Mouse (Mus musculus): ENCODE data around the gene Hist1h2an. TPM values are rescaled to one million over a fixed set of nuclear protein-coding genes. Genes with fewer than 3 reads are reported as not detected.
"Not testable (repeated sequence)": the region's sequence is repeated elsewhere in the genome, so short reads cannot be mapped to it uniquely, and the experiment has no call there.

Hist1h2an gene
- polyA plus RNA-seq, 1 experiment from 2014 or later = 13.9 TPM

GRCm38 (mm10) chr13:21781021-21781555 lies 5.9 kb downstream of the Hist1h2an start:
- H3K36me3 ChIP-seq (replicated peaks) = no peaks in the 10 kb centered on the region
- WGBS = 45% methylated on average over 6 of the region's 6 CpGs
- no peak for ATAC-seq (ENCODE audit: low FRiP score)

GRCm38 (mm10) chr13:21779767-21780731 lies 7.0 kb downstream of the Hist1h2an start, which contains the start of gene Hist1h1b:
Gene Hist1h1b, minus strand, starts transcription at chr13:21780625.
- peak within 1 kb of the TSS; percentile 99 for H3K27ac ChIP-seq
- ATAC-seq (ENCODE audit: low FRiP score) = peak; percentile 57
- H3K4me1 ChIP-seq = peaks cover 37% of the 10 kb centered on the region
- H3K4me3 ChIP-seq (replicated peaks) = peak within 1 kb of the TSS; percentile 60
- H3K36me3 ChIP-seq (replicated peaks) = no peaks in the 10 kb centered on the region
- H3K9me3 ChIP-seq = no peaks in the 10 kb centered on the region
- peak within 1 kb of the TSS; percentile 74 for H3K4me2 ChIP-seq
- H3K9ac ChIP-seq = peak within 1 kb of the TSS; percentile 93
- under 1% methylated on average over 44 of the region's 44 CpGs for WGBS
- H3K27me3 ChIP-seq = no peaks in the 10 kb centered on the region

More at GRCm38 (mm10) chr13:21781021-21781555, 5.9 kb downstream of the Hist1h2an start:
- Histone ChIP-seq H3K9ac (no peak overlapping the region), H3K27ac (peak overlapping the region; percentile 99), H3K4me2 (peak overlapping the region; percentile 74), H3K9me3 (no peaks in the 10 kb centered on the region), H3K4me1 (peaks cover 43% of the 10 kb centered on the region), H3K4me3 (replicated peaks) (peak overlapping the region; percentile 60), H3K27me3 (no peaks in the 10 kb centered on the region)

GRCm38 (mm10) chr13:21778814-21779766 lies 7.9 kb downstream of the Hist1h2an start:
- peak overlapping the region; percentile 93 for H3K9ac ChIP-seq
- no peaks in the 10 kb centered on the region for H3K36me3 ChIP-seq (replicated peaks)
- H3K4me3 ChIP-seq (replicated peaks) = peak overlapping the region; percentile 60
- H3K27ac ChIP-seq = peak overlapping the region; percentile 99
- H3K27me3 ChIP-seq = no peaks in the 10 kb centered on the region
- 5% methylated on average over 33 of the region's 33 CpGs for WGBS
- no peaks in the 10 kb centered on the region for H3K9me3 ChIP-seq
- H3K4me2 ChIP-seq = peak overlapping the region; percentile 74
- peaks cover 32% of the 10 kb centered on the region for H3K4me1 ChIP-seq
- ATAC-seq (ENCODE audit: low FRiP score) = peak; percentile 83

- ATAC-seq (ENCODE audit: low FRiP score) = no peak
- H3K4me1 ChIP-seq = peaks cover 20% of the 10 kb centered on the region
- peak overlapping the region; percentile 38; the same call in 1 of the 2 replicates for H3K4me2 ChIP-seq
- H3K27me3 ChIP-seq = no peaks in the 10 kb centered on the region
- WGBS = 71% methylated on average over 1 of the region's 1 CpGs
- H3K27ac ChIP-seq = no peak overlapping the region
- no peak overlapping the region for H3K4me3 ChIP-seq (replicated peaks)
- no peaks in the 10 kb centered on the region for H3K9me3 ChIP-seq
- no peaks in the 10 kb centered on the region for H3K36me3 ChIP-seq (replicated peaks)
- no peak overlapping the region for H3K9ac ChIP-seq
These were observed 31.3 kb downstream of the Hist1h2an start for GRCm38 (mm10) chr13:21755707-21756106.

- ATAC-seq (ENCODE audit: low FRiP score) = not testable (repeated sequence)
These were observed 32.6 kb downstream of the Hist1h2an start for GRCm38 (mm10) chr13:21754294-21755001.

GRCm38 (mm10) chr13:21753524-21754285 lies 33.3 kb downstream of the Hist1h2an start, which contains the start of the genes Hist1h2ak and Hist1h2bn:
Gene Hist1h2ak, minus strand, starts transcription at chr13:21753827.
Gene Hist1h2bn, plus strand, starts transcription at chr13:21754123.
- peak within 1 kb of the TSS; percentile 73 for H3K9ac ChIP-seq
- H3K36me3 ChIP-seq (replicated peaks); H3K9me3 ChIP-seq; H3K27me3 ChIP-seq: not testable (repeated sequence)
- peak; percentile 92 for ATAC-seq (ENCODE audit: low FRiP score)
- under 1% methylated on average over 46 of the region's 50 CpGs for WGBS
- H3K27ac ChIP-seq = peak within 1 kb of the TSS; percentile 97
- peak within 1 kb of the TSS; percentile 46 for H3K4me3 ChIP-seq (replicated peaks)
- H3K4me1 ChIP-seq = peaks cover 30% of the 10 kb centered on the region
- H3K4me2 ChIP-seq = peak within 1 kb of the TSS; percentile 63

More at GRCm38 (mm10) chr13:21754294-21755001, 32.6 kb downstream of the Hist1h2an start:
- H3K9me3 ChIP-seq; H3K27me3 ChIP-seq; H3K36me3 ChIP-seq (replicated peaks): not testable (repeated sequence)
- H3K4me2 ChIP-seq = peak overlapping the region; percentile 63
- WGBS = under 1% methylated on average over 23 of the region's 26 CpGs
- H3K27ac ChIP-seq = peak overlapping the region; percentile 97
- H3K9ac ChIP-seq = peak overlapping the region; percentile 68
- H3K4me3 ChIP-seq (replicated peaks) = peak overlapping the region; percentile 46
- H3K4me1 ChIP-seq = peaks cover 23% of the 10 kb centered on the region

- Histone ChIP-seq H3K36me3 (replicated peaks) (no peaks in the 10 kb centered on the region), H3K27me3 (no peaks in the 10 kb centered on the region), H3K9ac (peak overlapping the region; percentile 73), H3K4me3 (replicated peaks) (peak overlapping the region; percentile 46), H3K4me1 (peaks cover 33% of the 10 kb centered on the region), H3K9me3 (no peaks in the 10 kb centered on the region), H3K4me2 (peak overlapping the region; percentile 63), H3K27ac (peak overlapping the region; percentile 97)
- no peak for ATAC-seq (ENCODE audit: low FRiP score)
- WGBS = 2% methylated on average over 10 of the region's 10 CpGs
These were observed 33.9 kb downstream of the Hist1h2an start for GRCm38 (mm10) chr13:21753051-21753523.

- Histone ChIP-seq H3K9ac (peak overlapping the region; percentile 33; the same call in 1 of the 2 replicates), H3K27ac (peak overlapping the region; percentile 97), H3K4me1 (peaks cover 36% of the 10 kb centered on the region), H3K27me3 (no peaks in the 10 kb centered on the region), H3K4me2 (peak overlapping the region; percentile 63), H3K9me3 (no peaks in the 10 kb centered on the region), H3K4me3 (replicated peaks) (no peak overlapping the region), H3K36me3 (replicated peaks) (no peaks in the 10 kb centered on the region)
- WGBS = 44% methylated on average over 3 of the region's 3 CpGs
- no peak for ATAC-seq (ENCODE audit: low FRiP score)
These were observed 34.7 kb downstream of the Hist1h2an start for GRCm38 (mm10) chr13:21752356-21752755.

GRCm38 (mm10) chr13:21751827-21752226 lies 35.2 kb downstream of the Hist1h2an start:
- Histone ChIP-seq H3K27ac (peak overlapping the region; percentile 97), H3K9ac (no peak overlapping the region), H3K36me3 (replicated peaks) (no peaks in the 10 kb centered on the region), H3K4me1 (peaks cover 38% of the 10 kb centered on the region), H3K4me2 (peak overlapping the region; percentile 63; the same call in 1 of the 2 replicates), H3K27me3 (no peaks in the 10 kb centered on the region), H3K4me3 (replicated peaks) (no peak overlapping the region), H3K9me3 (no peaks in the 10 kb centered on the region)
- no peak for ATAC-seq (ENCODE audit: low FRiP score)
- WGBS = 77% methylated on average over 3 of the region's 3 CpGs

- H3K27ac ChIP-seq = peak overlapping the region; percentile 97
These were observed 35.6 kb downstream of the Hist1h2an start for GRCm38 (mm10) chr13:21751417-21751816.

More at GRCm38 (mm10) chr13:21751417-21751816, 35.6 kb downstream of the Hist1h2an start:
- no peaks in the 10 kb centered on the region for H3K36me3 ChIP-seq (replicated peaks)
- peak overlapping the region; percentile 63; the same call in 1 of the 2 replicates for H3K4me2 ChIP-seq
- H3K27me3 ChIP-seq = no peaks in the 10 kb centered on the region
- no peaks in the 10 kb centered on the region for H3K9me3 ChIP-seq
- no peak overlapping the region for H3K4me3 ChIP-seq (replicated peaks)
- H3K4me1 ChIP-seq = peaks cover 38% of the 10 kb centered on the region
- no peak overlapping the region for H3K9ac ChIP-seq
- ATAC-seq (ENCODE audit: low FRiP score) = no peak
